Mouse (Mus musculus) heart, postnatal 0 days (tissue): ENCODE measurements at regions not wholly inside any gene's neighbourhood (a gene's known extent, or its start where the extent isn't known, plus 50 kb on each side); places are given as distances from the start of the nearest gene placed in this dataset.
A peak's percentile ranks its signal among the peaks of the same experiment; 100 is the strongest.

Experiments used
- ATAC-seq: fragments of 200-750 bp; cut with Nextera tagmentation; 2 replicates; pipeline ENCODE4 v1.8.0; 2017; ENCODE audit warnings: low read depth, moderate number of reproducible peaks, moderate library complexity; ENCODE audit not compliant: insufficient read depth
- DNase-seq: peaks from one replicate; pipeline ENCODE4 v3.0.0-alpha.2; 2016; ENCODE audit warnings: low spot score
- H3K27ac ChIP-seq: fragments of 300-500 bp; sonication (generic); 2 replicates; pipeline ENCODE4 v1.5.1; 2014; ENCODE audit warnings: low read depth, mild to moderate bottlenecking
- H3K27me3 ChIP-seq: fragments of 300-500 bp; sonication (generic); 2 replicates; pipeline ENCODE4 v1.6.1; 2014; ENCODE audit warnings: low read length, mixed read lengths; ENCODE audit not compliant: control insufficient read depth, insufficient read depth
- H3K36me3 ChIP-seq: fragments of 300-500 bp; sonication (generic); replicated peaks from 2 replicates; pipeline ENCODE4 v1.6.1; 2014; ENCODE audit warnings: low read length, mixed read lengths; ENCODE audit not compliant: control insufficient read depth, insufficient read depth
- H3K4me1 ChIP-seq: fragments of 300-500 bp; sonication (generic); 2 replicates; pipeline ENCODE4 v1.6.1; 2014; ENCODE audit warnings: antibody characterized with exemption; ENCODE audit not compliant: control insufficient read depth, insufficient read depth
- H3K4me2 ChIP-seq: fragments of 300-500 bp; sonication (generic); 2 replicates; pipeline ENCODE4 v1.6.1; 2014; ENCODE audit warnings: low read depth, mild to moderate bottlenecking, low read length, moderate library complexity
- H3K4me3 ChIP-seq: fragments of 300-500 bp; sonication (generic); 2 replicates; pipeline ENCODE4 v1.5.1; 2014; ENCODE audit warnings: low read depth, low read length
- H3K9ac ChIP-seq: fragments of 300-500 bp; sonication (generic); replicated peaks from 2 replicates; pipeline ENCODE4 v1.6.1; 2014; ENCODE audit warnings: low read depth, low read length, mixed read lengths
- H3K9me3 ChIP-seq: fragments of 300-500 bp; sonication (generic); replicated peaks from 2 replicates; pipeline ENCODE4 v1.6.1; 2016; ENCODE audit warnings: low read length; ENCODE audit not compliant: control insufficient read depth
- CTCF ChIP-seq: IDR thresholded peaks from 2 replicates; pipeline ENCODE4 v1.5.1; 2016; ENCODE audit warnings: antibody characterized with exemption, control low read depth, low read depth
- EP300 ChIP-seq: IDR thresholded peaks from 2 replicates; pipeline ENCODE4 v1.6.1; 2016; ENCODE audit warnings: antibody characterized with exemption, low read depth
- WGBS: fragments of 180-500 bp; shearing (Covaris S2); extraction: QIAGEN DNeasy Blood & Tissue Kit; methylation state at CpG from one replicate; pipeline ENCODE4 v1.1.7; 2014; 5-methylcytosine and 5-hydroxymethylcytosine counted together

GRCm38 (mm10) chr2:19060218-19060915 is 62.2 kb downstream of the 4930426L09Rik start:
- H3K27me3 ChIP-seq: no peaks in the 10 kb centered on the region
- DNase-seq: no peak
- ATAC-seq: no peak

GRCm38 (mm10) chr2:19064560-19065362 is 66.6 kb downstream of the 4930426L09Rik start:
- no peak overlapping the region for H3K4me3 ChIP-seq
- no peak for TF ChIP-seq CTCF
- TF ChIP-seq EP300: no peak
- no peak overlapping the region for H3K27ac ChIP-seq
- no peaks in the 10 kb centered on the region for H3K4me1 ChIP-seq
- peak overlapping the region; percentile 24; the same call in 1 of the 2 replicates for H3K4me2 ChIP-seq
- no peaks in the 10 kb centered on the region for H3K27me3 ChIP-seq
- 45% methylated on average over 9 of the region's 9 CpGs for WGBS
- H3K9ac ChIP-seq: no peak overlapping the region
- DNase-seq (no peak), ATAC-seq (no peak)
- no peaks in the 10 kb centered on the region for H3K36me3 ChIP-seq
- H3K9me3 ChIP-seq: no peaks in the 10 kb centered on the region

More at GRCm38 (mm10) chr2:19060218-19060915, 62.2 kb downstream of the 4930426L09Rik start:
- Histone ChIP-seq H3K4me1 (no peaks in the 10 kb centered on the region), H3K9ac (no peak overlapping the region), H3K27ac (no peak overlapping the region), H3K9me3 (no peaks in the 10 kb centered on the region), H3K4me3 (no peak overlapping the region), H3K36me3 (no peaks in the 10 kb centered on the region), H3K4me2 (no peak overlapping the region)
- TF ChIP-seq EP300 (no peak), CTCF (no peak)
- 79% methylated on average over 9 of the region's 9 CpGs for WGBS

GRCm38 (mm10) chr2:19065511-19065910 is 67.4 kb downstream of the 4930426L09Rik start:
- no peaks in the 10 kb centered on the region for H3K36me3 ChIP-seq
- no peak for DNase-seq
- H3K4me1 ChIP-seq: no peaks in the 10 kb centered on the region
- WGBS: 83% methylated on average over 1 of the region's 1 CpGs
- no peak overlapping the region for H3K4me2 ChIP-seq
- TF ChIP-seq CTCF (no peak), EP300 (no peak)
- no peak overlapping the region for H3K9ac ChIP-seq
- H3K4me3 ChIP-seq: no peak overlapping the region
- no peak for ATAC-seq
- H3K27ac ChIP-seq: no peak overlapping the region
- H3K9me3 ChIP-seq: no peaks in the 10 kb centered on the region
- H3K27me3 ChIP-seq: no peaks in the 10 kb centered on the region

- Histone ChIP-seq H3K27me3 (no peaks in the 10 kb centered on the region), H3K9me3 (no peaks in the 10 kb centered on the region), H3K4me2 (no peak overlapping the region), H3K4me3 (no peak overlapping the region), H3K4me1 (no peaks in the 10 kb centered on the region), H3K9ac (no peak overlapping the region), H3K27ac (no peak overlapping the region), H3K36me3 (no peaks in the 10 kb centered on the region)
- TF ChIP-seq CTCF: no peak
- TF ChIP-seq EP300: no peak
- no peak for DNase-seq
- WGBS: 95% methylated on average over 1 of the region's 1 CpGs
- no peak for ATAC-seq
Measured at GRCm38 (mm10) chr2:19068161-19068560, 70.0 kb downstream of the 4930426L09Rik start.

- no peak overlapping the region for H3K4me2 ChIP-seq
- H3K36me3 ChIP-seq: no peaks in the 10 kb centered on the region
- H3K27me3 ChIP-seq: no peaks in the 10 kb centered on the region
- DNase-seq (no peak), ATAC-seq (no peak)
- 85% methylated on average over 3 of the region's 3 CpGs for WGBS
- H3K4me1 ChIP-seq: no peaks in the 10 kb centered on the region
- TF ChIP-seq CTCF (no peak), EP300 (no peak)
- no peak overlapping the region for H3K9ac ChIP-seq
- no peak overlapping the region for H3K4me3 ChIP-seq
- no peaks in the 10 kb centered on the region for H3K9me3 ChIP-seq
- no peak overlapping the region for H3K27ac ChIP-seq
Measured at GRCm38 (mm10) chr2:19083816-19084215, 85.7 kb downstream of the 4930426L09Rik start.
